Mouse (Mus musculus): ENCODE results near the gene Pdzk1.

DNA sequence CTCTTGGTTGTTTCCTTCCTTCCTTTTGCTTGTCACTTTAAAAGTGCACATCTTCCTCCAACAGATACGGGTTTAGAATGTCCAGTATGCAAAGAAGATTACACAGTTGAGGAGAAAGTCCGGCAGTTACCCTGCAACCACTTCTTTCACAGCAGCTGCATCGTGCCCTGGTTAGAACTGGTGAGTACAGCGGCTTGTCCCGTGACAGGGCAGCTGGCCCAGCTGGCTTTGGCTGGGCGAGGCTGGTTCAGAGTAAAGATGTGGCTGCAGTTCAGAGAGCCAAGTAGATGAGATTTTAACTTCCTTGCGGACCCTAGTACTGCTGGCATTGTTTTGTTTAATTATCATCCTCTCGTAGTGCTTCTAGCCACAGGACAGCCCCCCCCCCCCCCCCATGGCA is 40.6 kb upstream of the Pdzk1 start:
- TF ChIP-seq POLR2A (IDR thresholded peaks at IDR 0.05; ENCODE audit: control insufficient read depth, extremely low read depth, insufficient read depth, low read length, poor library complexity) = no peak
- TF ChIP-seq CTCF (IDR thresholded peaks at IDR 0.05; ENCODE audit: borderline replicate concordance, control insufficient read depth, extremely low read depth, insufficient read depth, low read length, poor library complexity) = no peak

All from thymus, adult 2 months (tissue).